Mouse (Mus musculus): ENCODE results near the gene Mfsd12. TPM values are rescaled to one million over a fixed set of nuclear protein-coding genes. Genes with fewer than 3 reads are reported as not detected.

Gene Mfsd12
- total and polyA plus RNA-seq, 3 experiments: 22.5 to 29.0 TPM; not detected in 1

- no peak for TF ChIP-seq GABPA (IDR thresholded peaks at IDR 0.05; ENCODE audit: low read depth, low read length)
- no peak for TF ChIP-seq USF1 (IDR thresholded peaks at IDR 0.05; ENCODE audit: low read depth, low read length)
- no peak for TF ChIP-seq E2F4 (IDR thresholded peaks at IDR 0.05; ENCODE audit: borderline replicate concordance, low read depth, low read length)
- no peak for TF ChIP-seq CHD1 (IDR thresholded peaks at IDR 0.05; ENCODE audit: low read depth, low read length)
- TF ChIP-seq MXI1 (IDR thresholded peaks at IDR 0.05; ENCODE audit: low read depth, low read length): no peak
- TF ChIP-seq ZMIZ1 (IDR thresholded peaks at IDR 0.05; ENCODE audit: low read depth, low read length): no peak
- no peak for TF ChIP-seq EP300 (IDR thresholded peaks at IDR 0.05; ENCODE audit: low read depth in 1 of 2, low read length in 2 of 2)
- no peak for TF ChIP-seq MYC (IDR thresholded peaks at IDR 0.05; ENCODE audit: low read depth, low read length)
- TF ChIP-seq POLR2AphosphoS2 (IDR thresholded peaks at IDR 0.05; ENCODE audit: low read length): no peak
- TF ChIP-seq TBP (IDR thresholded peaks at IDR 0.05; ENCODE audit: low read depth, low read length): no peak
- no peak for TF ChIP-seq MEF2A (IDR thresholded peaks at IDR 0.05; ENCODE audit: extremely low read depth, insufficient replicate concordance, low read depth, low read length, poor library complexity, severe bottlenecking)
- DNase-seq (ENCODE audit: low read depth, low spot score): no peak
- Histone ChIP-seq H3K27ac (ENCODE audit: control insufficient read depth, low read depth, low read length) (no peak overlapping the region), H3K36me3 (ENCODE audit: control insufficient read depth in 1 of 2, insufficient read depth in 2 of 2, low read length in 2 of 2) (peaks cover 0 to 4% of the 10 kb centered on the region in 2 experiments; a peak in 1 of 4 replicates), H3K9me3 (replicated peaks; ENCODE audit: insufficient read depth, low read length) (no peaks in the 10 kb centered on the region), H3K4me1 (ENCODE audit: control insufficient read depth in 1 of 2, insufficient read depth in 2 of 2, low read length in 2 of 2) (peaks cover 6 to 22% of the 10 kb centered on the region in 2 experiments; a peak in 3 of 4 replicates), H3K9ac (ENCODE audit: control insufficient read depth, low read depth, low read length, poor library complexity, severe bottlenecking) (no peak overlapping the region), H3K27me3 (ENCODE audit: control insufficient read depth in 1 of 2, insufficient read depth in 2 of 2, low read length in 2 of 2) (no peaks in the 10 kb centered on the region), H3K79me2 (ENCODE audit: control insufficient read depth, insufficient read depth, low read length, poor library complexity) (peaks cover 16% of the 10 kb centered on the region), H3K4me3 (ENCODE audit: control insufficient read depth in 1 of 2, insufficient read depth in 1 of 2, low read depth in 2 of 2, low read length in 2 of 2) (no peak overlapping the region)
These were observed 32.1 kb downstream of the Mfsd12 start for GRCm38 (mm10) chr10:81389373-81389772.

- Histone ChIP-seq H3K27ac (ENCODE audit: control insufficient read depth, low read depth, low read length) (no peak overlapping the region), H3K9me3 (replicated peaks; ENCODE audit: insufficient read depth, low read length) (no peaks in the 10 kb centered on the region), H3K9ac (ENCODE audit: control insufficient read depth, low read depth, low read length, poor library complexity, severe bottlenecking) (no peak overlapping the region), H3K36me3 (ENCODE audit: control insufficient read depth in 1 of 2, insufficient read depth in 2 of 2, low read length in 2 of 2) (peaks cover 0 to 4% of the 10 kb centered on the region in 2 experiments; a peak in 1 of 4 replicates), H3K4me1 (ENCODE audit: control insufficient read depth in 1 of 2, insufficient read depth in 2 of 2, low read length in 2 of 2) (peaks cover 6 to 23% of the 10 kb centered on the region in 2 experiments; a peak in 3 of 4 replicates), H3K27me3 (ENCODE audit: control insufficient read depth in 1 of 2, insufficient read depth in 2 of 2, low read length in 2 of 2) (no peaks in the 10 kb centered on the region), H3K79me2 (ENCODE audit: control insufficient read depth, insufficient read depth, low read length, poor library complexity) (peaks cover 10% of the 10 kb centered on the region), H3K4me3 (ENCODE audit: control insufficient read depth in 1 of 2, insufficient read depth in 1 of 2, low read depth in 2 of 2, low read length in 2 of 2) (no peak overlapping the region)
- peak; percentile 73 for DNase-seq (ENCODE audit: low read depth, low spot score)
- TF ChIP-seq UBTF (IDR thresholded peaks at IDR 0.05; ENCODE audit: borderline replicate concordance, insufficient read depth, low read depth, low read length) (no peak), TCF12 (IDR thresholded peaks at IDR 0.05; ENCODE audit: low read depth, low read length) (0 out of 2 replicates have a peak, but pooled peaks have one; percentile 6), ELF1 (IDR thresholded peaks at IDR 0.05; ENCODE audit: low read depth, low read length) (no peak), MXI1 (IDR thresholded peaks at IDR 0.05; ENCODE audit: low read depth, low read length) (no peak), ZKSCAN1 (IDR thresholded peaks at IDR 0.05; ENCODE audit: low read depth, low read length) (no peak), SMC3 (IDR thresholded peaks at IDR 0.05; ENCODE audit: low read depth, low read length) (peak; percentile 93), SIN3A (IDR thresholded peaks at IDR 0.05; ENCODE audit: low read length) (peak; percentile 53; the same call in 1 of the 2 replicates), CHD2 (IDR thresholded peaks at IDR 0.05; ENCODE audit: low read length) (no peak), RAD21 (IDR thresholded peaks at IDR 0.05; ENCODE audit: low read depth, low read length) (peak; percentile 62), JUND (IDR thresholded peaks at IDR 0.05; ENCODE audit: low read depth, low read length) (no peak), ZC3H11A (IDR thresholded peaks at IDR 0.05; ENCODE audit: low read depth, low read length) (peak; percentile 68), POLR2A (IDR thresholded peaks at IDR 0.05; ENCODE audit: control insufficient read depth in 1 of 2, insufficient read depth in 1 of 2, low read depth in 1 of 2, low read length in 2 of 2, poor library complexity in 1 of 2) (no peak), MAZ (IDR thresholded peaks at IDR 0.05; ENCODE audit: low read depth, low read length) (0 out of 2 replicates have a peak, but pooled peaks have one; percentile 38), E2F4 (IDR thresholded peaks at IDR 0.05; ENCODE audit: borderline replicate concordance, low read depth, low read length) (no peak), MYC (IDR thresholded peaks at IDR 0.05; ENCODE audit: low read depth, low read length) (no peak), HCFC1 (IDR thresholded peaks at IDR 0.05; ENCODE audit: low read depth, low read length) (no peak), CHD1 (IDR thresholded peaks at IDR 0.05; ENCODE audit: low read depth, low read length) (no peak), CTCF (IDR thresholded peaks at IDR 0.05 in 2 of 3, conservative IDR thresholded peaks at IDR 0.05 in 1 of 3; ENCODE audit: control insufficient read depth in 1 of 3, insufficient read depth in 1 of 3, low read depth in 2 of 3, low read length in 3 of 3, poor library complexity in 1 of 3, severe bottlenecking in 1 of 3) (peak; percentile 88 to 98 (median 96))
These were observed 32.7 kb downstream of the Mfsd12 start for GRCm38 (mm10) chr10:81389801-81390677.

Data from MEL (cell line).